Mouse (Mus musculus): ENCODE results near the gene Slc1a6. TPM values are rescaled to one million over a fixed set of nuclear protein-coding genes. Genes with fewer than 3 reads are reported as not detected.

Slc1a6 gene
- total RNA-seq (2014; rRNA removed): 79.2 and 80.1 TPM in 2 replicates
- 38.8 and 41.3 TPM in 2 replicates for polyA plus RNA-seq (2015; fragmentation: Nextera tagmentation; extraction: Ambion mirVana)

DNA sequence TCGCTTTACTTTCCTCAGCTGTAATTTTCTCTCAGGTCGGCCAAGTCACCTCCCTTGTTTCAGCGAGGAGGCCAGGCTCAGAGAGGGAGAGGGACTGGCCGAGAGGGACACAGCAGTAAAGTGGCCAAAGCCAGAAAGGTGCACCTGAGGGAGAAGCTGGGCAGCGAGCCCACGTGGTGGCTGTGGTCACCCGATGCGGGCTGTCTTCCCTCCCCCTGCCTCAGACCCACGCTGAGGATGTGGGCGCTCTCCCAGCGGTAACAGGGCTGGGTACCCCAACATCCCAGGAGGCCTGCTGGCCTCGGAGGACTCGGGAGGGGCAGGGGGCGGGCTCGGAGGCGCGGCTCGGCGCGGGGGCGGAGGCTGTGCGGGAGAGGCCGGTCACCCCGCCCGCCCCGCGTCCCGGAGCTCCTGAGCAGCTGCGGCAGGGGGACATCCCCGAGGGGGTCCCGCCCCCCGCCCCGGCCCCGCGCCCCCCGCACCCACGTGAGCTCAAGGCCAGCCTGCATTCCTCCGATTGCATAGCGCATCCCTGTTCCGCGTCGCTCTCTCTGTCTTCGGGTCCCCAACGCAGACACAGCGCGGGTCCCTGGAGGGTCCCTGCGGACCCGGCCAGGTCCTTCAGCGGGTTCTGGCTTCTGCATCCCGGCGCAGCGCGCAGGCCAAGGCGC is at the start of gene Slc1a6:
Gene Slc1a6 (plus strand): TSS at position 516 of the 671 bp plus-strand sequence.
- under 1% methylated on average over 45 of the region's 54 CpGs for WGBS
- no peaks in the 10 kb centered on the region for H3K36me3 ChIP-seq (ENCODE audit: insufficient read depth, low read length)
- no peak for TF ChIP-seq CTCF (IDR thresholded peaks at IDR 0.05; ENCODE audit: low read depth)
- ATAC-seq (peak; percentile 79), DNase-seq (ENCODE audit: low spot score) (peak; percentile 49)
- H3K4me2 ChIP-seq (ENCODE audit: low read depth, low read length): peak within 1 kb of the TSS; percentile 95
- H3K4me1 ChIP-seq (ENCODE audit: insufficient read depth, low read length): no peaks in the 10 kb centered on the region; the same call in 1 of the 2 replicates
- H3K9me3 ChIP-seq (ENCODE audit: low read length): no peaks in the 10 kb centered on the region
- no peaks in the 10 kb centered on the region for H3K27me3 ChIP-seq (ENCODE audit: insufficient read depth, low read length)
- H3K9ac ChIP-seq (replicated peaks; ENCODE audit: low read length): peak within 1 kb of the TSS; percentile 72
- peak within 1 kb of the TSS; percentile 66 for H3K4me3 ChIP-seq (ENCODE audit: low read length)
- H3K27ac ChIP-seq: peak within 1 kb of the TSS; percentile 70

DNA sequence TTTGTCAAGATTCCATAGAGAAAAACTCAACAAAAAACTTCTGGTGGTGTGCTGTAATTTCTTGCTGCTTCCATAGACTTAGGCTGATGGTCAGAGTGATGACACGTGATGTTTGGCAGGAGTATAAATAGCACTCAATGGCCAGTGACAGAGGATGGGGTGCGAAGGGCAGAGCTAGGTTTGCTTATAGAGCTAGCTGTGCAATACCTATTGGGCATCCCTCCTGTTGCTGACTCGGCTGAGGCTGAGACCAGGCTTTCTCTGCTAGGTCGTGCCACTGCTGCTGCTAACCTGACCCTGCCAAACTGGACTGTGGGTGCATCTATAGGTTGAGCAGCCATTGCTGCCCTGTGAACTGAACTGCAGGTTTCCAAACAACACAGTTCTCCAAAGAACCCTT is 40.5 kb upstream of the Slc1a6 start:
- DNase-seq (ENCODE audit: low spot score) (no peak), ATAC-seq (no peak)
- H3K36me3 ChIP-seq (ENCODE audit: insufficient read depth, low read length): no peaks in the 10 kb centered on the region
- H3K9me3 ChIP-seq (ENCODE audit: low read length): no peaks in the 10 kb centered on the region
- no peak overlapping the region for H3K27ac ChIP-seq
- TF ChIP-seq CTCF (IDR thresholded peaks at IDR 0.05; ENCODE audit: low read depth): no peak
- H3K4me1 ChIP-seq (ENCODE audit: insufficient read depth, low read length): no peaks in the 10 kb centered on the region
- no peaks in the 10 kb centered on the region for H3K27me3 ChIP-seq (ENCODE audit: insufficient read depth, low read length)
- H3K9ac ChIP-seq (replicated peaks; ENCODE audit: low read length): no peak overlapping the region
- H3K4me3 ChIP-seq (ENCODE audit: low read length): no peak overlapping the region
- no peak overlapping the region for H3K4me2 ChIP-seq (ENCODE audit: low read depth, low read length)
- 76% methylated on average over 4 of the region's 4 CpGs for WGBS

DNA sequence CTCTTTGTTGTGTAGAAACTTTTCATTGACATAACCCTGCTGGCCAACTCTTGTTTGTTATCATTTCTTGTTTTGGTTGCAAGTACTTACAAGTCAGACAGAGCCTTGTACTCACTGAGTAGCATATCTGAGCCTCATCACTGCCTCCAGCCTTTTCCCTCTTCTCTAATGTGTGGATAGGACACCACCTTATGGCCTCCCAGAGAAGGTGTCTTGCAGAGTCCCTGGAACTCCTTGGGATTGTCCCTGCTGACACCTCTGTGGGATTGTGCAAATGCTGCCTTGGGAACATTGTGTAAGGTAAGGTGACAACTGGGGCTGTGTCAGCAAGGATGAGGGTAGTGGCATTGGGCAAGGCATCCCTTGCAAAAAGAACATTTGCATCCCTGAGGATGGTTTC is 36.6 kb upstream of the Slc1a6 start:
- Histone ChIP-seq H3K4me3 (ENCODE audit: low read length) (no peak overlapping the region), H3K9ac (replicated peaks; ENCODE audit: low read length) (no peak overlapping the region), H3K27me3 (ENCODE audit: insufficient read depth, low read length) (no peaks in the 10 kb centered on the region), H3K4me1 (ENCODE audit: insufficient read depth, low read length) (0 out of 2 replicates have a peak, but pooled peaks cover 3% of the 10 kb centered on the region), H3K36me3 (ENCODE audit: insufficient read depth, low read length) (no peaks in the 10 kb centered on the region), H3K9me3 (ENCODE audit: low read length) (no peaks in the 10 kb centered on the region), H3K4me2 (ENCODE audit: low read depth, low read length) (no peak overlapping the region), H3K27ac (no peak overlapping the region)
- ATAC-seq (no peak), DNase-seq (ENCODE audit: low spot score) (no peak)
- peak; percentile 35 for TF ChIP-seq CTCF (IDR thresholded peaks at IDR 0.05; ENCODE audit: low read depth)

DNA sequence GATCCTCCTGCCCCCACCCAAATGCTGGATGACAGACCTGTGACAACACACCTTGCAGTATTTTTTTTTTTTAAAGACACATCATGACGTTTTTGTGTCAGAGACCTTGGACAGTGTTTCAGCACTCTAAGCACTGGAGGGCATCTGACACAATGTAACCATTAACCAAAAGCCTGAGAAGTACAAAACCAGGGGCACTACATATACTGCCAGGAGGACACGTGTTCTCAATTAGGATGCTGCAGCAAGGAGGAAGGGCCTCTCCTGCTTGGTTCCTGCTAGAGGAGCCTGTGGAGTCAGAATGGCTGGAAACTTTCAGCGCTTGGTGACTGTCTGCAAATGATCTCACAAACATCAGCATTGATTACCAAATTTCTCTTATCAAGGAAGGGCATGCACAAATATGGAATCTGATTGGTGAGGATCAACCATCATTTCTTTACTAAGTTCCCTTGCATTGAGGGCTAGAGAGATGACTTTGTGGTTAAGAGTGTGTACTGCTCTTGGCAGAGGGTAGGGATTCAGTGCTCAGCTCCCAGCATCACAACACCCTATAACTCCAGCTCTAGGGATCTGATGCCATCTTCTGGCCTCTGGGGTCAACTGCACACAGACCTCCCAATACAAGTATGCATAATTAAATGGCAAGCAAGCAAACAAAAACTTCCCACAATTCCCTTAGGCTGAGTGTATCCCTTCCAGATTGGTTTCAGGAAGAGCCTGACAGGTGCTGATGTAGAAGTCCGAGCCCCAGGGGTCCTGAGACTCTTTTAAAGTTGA is 34.7 kb upstream of the Slc1a6 start:
- DNase-seq (ENCODE audit: low spot score): peak; percentile 7
- no peaks in the 10 kb centered on the region for H3K9me3 ChIP-seq (ENCODE audit: low read length)
- H3K4me3 ChIP-seq (ENCODE audit: low read length): no peak overlapping the region
- H3K4me1 ChIP-seq (ENCODE audit: insufficient read depth, low read length): 0 out of 2 replicates have a peak, but pooled peaks cover 3% of the 10 kb centered on the region
- H3K9ac ChIP-seq (replicated peaks; ENCODE audit: low read length): no peak overlapping the region
- 60% methylated on average over 4 of the region's 4 CpGs for WGBS
- no peak for ATAC-seq
- TF ChIP-seq CTCF (IDR thresholded peaks at IDR 0.05; ENCODE audit: low read depth): peak; percentile 46
- no peak overlapping the region for H3K27ac ChIP-seq
- no peaks in the 10 kb centered on the region for H3K27me3 ChIP-seq (ENCODE audit: insufficient read depth, low read length)
- no peaks in the 10 kb centered on the region for H3K36me3 ChIP-seq (ENCODE audit: insufficient read depth, low read length)
- H3K4me2 ChIP-seq (ENCODE audit: low read depth, low read length): no peak overlapping the region

- 2% methylated on average over 27 of the region's 27 CpGs for WGBS
- Histone ChIP-seq H3K9ac (replicated peaks; ENCODE audit: low read length) (peak overlapping the region; percentile 3), H3K4me2 (ENCODE audit: low read depth, low read length) (peak overlapping the region; percentile 60), H3K4me1 (ENCODE audit: insufficient read depth, low read length) (0 out of 2 replicates have a peak, but pooled peaks cover 3% of the 10 kb centered on the region), H3K27ac (peak overlapping the region; percentile 37), H3K27me3 (ENCODE audit: insufficient read depth, low read length) (no peaks in the 10 kb centered on the region), H3K9me3 (ENCODE audit: low read length) (no peaks in the 10 kb centered on the region), H3K36me3 (ENCODE audit: insufficient read depth, low read length) (no peaks in the 10 kb centered on the region), H3K4me3 (ENCODE audit: low read length) (peak overlapping the region; percentile 30)
- peak; percentile 81 for DNase-seq (ENCODE audit: low spot score)
- ATAC-seq: peak; percentile 91
- TF ChIP-seq CTCF (IDR thresholded peaks at IDR 0.05; ENCODE audit: low read depth): no peak
Measured at GRCm38 (mm10) chr10:78747035-78747721, 33.1 kb upstream of the Slc1a6 start.

DNA sequence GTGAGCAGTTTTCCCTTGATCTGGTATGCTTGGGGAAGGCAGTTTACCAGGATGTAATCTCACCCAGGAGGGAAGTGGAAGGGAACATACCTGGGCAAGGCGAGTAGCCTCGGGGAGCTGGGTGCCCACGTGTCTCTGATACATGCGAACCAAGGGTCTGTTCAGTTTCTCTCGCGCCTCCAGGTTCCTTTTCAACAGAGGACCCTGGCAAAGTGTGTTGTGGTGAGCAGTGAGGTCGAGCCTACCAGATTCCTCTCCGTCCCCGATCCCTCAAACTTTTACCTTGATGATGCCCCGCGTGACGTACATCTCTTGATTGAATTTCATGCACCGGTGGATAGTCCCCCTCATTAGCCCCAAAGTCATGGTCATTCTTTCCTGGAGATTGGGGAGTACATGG is 32.1 kb upstream of the Slc1a6 start:
- 83% methylated on average over 13 of the region's 13 CpGs for whole genome bisulfite sequencing
- TF ChIP-seq CTCF (IDR thresholded peaks at IDR 0.05; ENCODE audit: low read depth): no peak
- no peaks in the 10 kb centered on the region for H3K9me3 ChIP-seq (ENCODE audit: low read length)
- DNase-seq (ENCODE audit: low spot score) (no peak), ATAC-seq (no peak)
- H3K4me1 ChIP-seq (ENCODE audit: insufficient read depth, low read length): 0 out of 2 replicates have a peak, but pooled peaks cover 3% of the 10 kb centered on the region
- no peak overlapping the region for H3K9ac ChIP-seq (replicated peaks; ENCODE audit: low read length)
- H3K27ac ChIP-seq: no peak overlapping the region
- H3K4me3 ChIP-seq (ENCODE audit: low read length): peak overlapping the region; percentile 30; the same call in 1 of the 2 replicates
- no peaks in the 10 kb centered on the region for H3K27me3 ChIP-seq (ENCODE audit: insufficient read depth, low read length)
- no peaks in the 10 kb centered on the region for H3K36me3 ChIP-seq (ENCODE audit: insufficient read depth, low read length)
- H3K4me2 ChIP-seq (ENCODE audit: low read depth, low read length): peak overlapping the region; percentile 60

Data from hindbrain, postnatal 0 days (tissue).